Mouse (Mus musculus): ENCODE data around the gene Gm9508.
"Not testable (repeated sequence)": the region's sequence is repeated elsewhere in the genome, so short reads cannot be mapped to it uniquely, and the experiment has no call there.

Gene Gm9508

GRCm38 (mm10) chr10:77697133-77697532 lies at the start of gene Gm9508:
TSS of gene Gm9508 (minus strand) at chr10:77697233.
- in situ Hi-C loops (cut with MboI, MseI): no loop called here

GRCm38 (mm10) chr10:77741924-77742688 lies 45.1 kb upstream of the Gm9508 start, which contains the start of gene Gm18596:
TSS of gene Gm18596 (minus strand) at chr10:77742638.
- in situ Hi-C loops (cut with MboI, MseI): not testable (repeated sequence)

GRCm38 (mm10) chr10:77738929-77739328 lies 41.9 kb upstream of the Gm9508 start:
- in situ Hi-C loops (cut with MboI, MseI): no loop called here

- in situ Hi-C loops (cut with MboI, MseI): no loop called here
Observed at GRCm38 (mm10) chr10:77735928-77736327, 38.9 kb upstream of the Gm9508 start.

- in situ Hi-C loops (cut with MboI, MseI): no loop called here
Observed at GRCm38 (mm10) chr10:77729241-77729640, 32.2 kb upstream of the Gm9508 start.

GRCm38 (mm10) chr10:77728280-77728679 lies 31.2 kb upstream of the Gm9508 start:
- in situ Hi-C loops (cut with MboI, MseI): no loop called here

GRCm38 (mm10) chr10:77726186-77726585 lies 29.2 kb upstream of the Gm9508 start, which contains the start of gene Gm10100:
TSS of gene Gm10100 (plus strand) at chr10:77726486.
- in situ Hi-C loops (cut with MboI, MseI): no loop called here

- in situ Hi-C loops (cut with MboI, MseI): no loop called here
Observed at GRCm38 (mm10) chr10:77724855-77725254, 27.8 kb upstream of the Gm9508 start.

- in situ Hi-C loops (cut with MboI, MseI): not testable (repeated sequence)
Observed at GRCm38 (mm10) chr10:77720299-77720698, 23.3 kb upstream of the Gm9508 start, which contains the start of gene Krtap12-1. TSS of gene Krtap12-1 (plus strand) at chr10:77720599.

- in situ Hi-C loops (cut with MboI, MseI): no loop called here
Observed at GRCm38 (mm10) chr10:77715507-77715906, 18.5 kb upstream of the Gm9508 start, which contains the start of gene Gm10142. TSS of gene Gm10142 (plus strand) at chr10:77715807.

GRCm38 (mm10) chr10:77713734-77714133 lies 16.7 kb upstream of the Gm9508 start:
- in situ Hi-C loops (cut with MboI, MseI): no loop called here

- in situ Hi-C loops (cut with MboI, MseI): not testable (repeated sequence)
Observed at GRCm38 (mm10) chr10:77711157-77711556, 14.1 kb upstream of the Gm9508 start, which contains the start of gene Gm10024. TSS of gene Gm10024 (plus strand) at chr10:77711457.

- in situ Hi-C loops (cut with MboI, MseI): no loop called here
Observed at GRCm38 (mm10) chr10:77709831-77710230, 12.8 kb upstream of the Gm9508 start.

- in situ Hi-C loops (cut with MboI, MseI): no loop called here
Observed at GRCm38 (mm10) chr10:77706326-77706725, 9.3 kb upstream of the Gm9508 start, which contains the start of gene Gm10272. TSS of gene Gm10272 (plus strand) at chr10:77706626.

- in situ Hi-C loops (cut with MboI, MseI): not testable (repeated sequence)
Observed at GRCm38 (mm10) chr10:77690356-77690807, 6.7 kb downstream of the Gm9508 start, which contains the start of gene Gm19402. TSS of gene Gm19402 (minus strand) at chr10:77690757.

- in situ Hi-C loops (cut with MboI, MseI): no loop called here
Observed at GRCm38 (mm10) chr10:77687021-77687420, 10.0 kb downstream of the Gm9508 start.

- in situ Hi-C loops (cut with MboI, MseI): no loop called here
Observed at GRCm38 (mm10) chr10:77685895-77686664, 11.0 kb downstream of the Gm9508 start, which contains the start of gene Tspear. TSS of gene Tspear (plus strand) at chr10:77686569.

- in situ Hi-C loops (cut with MboI, MseI): no loop called here
Observed at GRCm38 (mm10) chr10:77684181-77684580, 12.9 kb downstream of the Gm9508 start.

GRCm38 (mm10) chr10:77682994-77683393 lies 14.0 kb downstream of the Gm9508 start:
- in situ Hi-C loops (cut with MboI, MseI): no loop called here

- in situ Hi-C loops (cut with MboI, MseI): no loop called here
Observed at GRCm38 (mm10) chr10:77677562-77677961, 19.5 kb downstream of the Gm9508 start.

GRCm38 (mm10) chr10:77673765-77674164 lies 23.3 kb downstream of the Gm9508 start:
- in situ Hi-C loops (cut with MboI, MseI): no loop called here

- in situ Hi-C loops (cut with MboI, MseI): no loop called here
Observed at GRCm38 (mm10) chr10:77671519-77671918, 25.5 kb downstream of the Gm9508 start.
